In genomic region chr17:5329478-5329877, GRCm38 (mm10) we compare ENCODE assay signal across 18 mouse cellular contexts.
"Had no signal": no experiment of that assay in that cellular context is flagged by ENCODE, and none has a peak within 500 bp of the region (broad histone marks: within the 10 kb centered on the region; RNA-seq: fewer than 3 reads in every experiment).

No protein-coding gene starts in this region.

- H3K9me3 ChIP-seq: liver, embryonic 13.5 days; midbrain, embryonic 12.5 days; neural tube, embryonic 13.5 days had no signal

- H3K9ac ChIP-seq: liver, embryonic 13.5 days; midbrain, embryonic 12.5 days; neural tube, embryonic 13.5 days had no signal

- H3K4me2 ChIP-seq: liver, embryonic 13.5 days; midbrain, embryonic 12.5 days; neural tube, embryonic 13.5 days had no signal

- H3K4me3 ChIP-seq: liver, embryonic 13.5 days; midbrain, embryonic 12.5 days; myocyte; neural tube, embryonic 13.5 days had no signal

- DNase-seq: kidney, adult 18-20 months; kidney, adult 9 months; kidney, postnatal 14 days; liver, embryonic 13.5 days; lung, adult 2 months; lung, postnatal 14 days; lung, postnatal 4 days; retina, postnatal 1 day; right cerebral cortex, postnatal 14 days; right cerebral cortex, postnatal 4 days; thymus, postnatal 25 days had no signal

- H3K27ac ChIP-seq: liver, embryonic 13.5 days; midbrain, embryonic 12.5 days; neural tube, embryonic 13.5 days; stomach, postnatal 0 days had no signal

- ATAC-seq: inflammation-experienced regulatory T-cells, adult 6 months; intestine, embryonic 16.5 days; midbrain, embryonic 16.5 days had no signal
